Mouse (Mus musculus) neural tube, embryonic 11.5 days (tissue): ENCODE results near the gene Dntt. TPM values are rescaled to one million over a fixed set of nuclear protein-coding genes. Genes with fewer than 3 reads are reported as not detected.
A peak's percentile ranks its signal among the peaks of the same experiment; 100 is the strongest.

Experiments used
- ATAC-seq: fragments of 200-750 bp; cut with Nextera tagmentation; 2 replicates; pipeline ENCODE4 v1.8.0; 2017; ENCODE audit warnings: moderate number of reproducible peaks, mild to moderate bottlenecking, moderate TSS enrichment, moderate library complexity; ENCODE audit not compliant: insufficient read depth, low FRiP score, low TSS enrichment
- DNase-seq: peaks from one replicate; pipeline ENCODE4 v3.0.0-alpha.2; 2015; ENCODE audit warnings: low spot score
- H3K27ac ChIP-seq: fragments of 300-500 bp; sonication (generic); 2 replicates; pipeline ENCODE4 v1.5.1; 2014; ENCODE audit warnings: low read depth, mild to moderate bottlenecking, low read length
- H3K27me3 ChIP-seq: fragments of 300-500 bp; sonication (generic); 2 replicates; pipeline ENCODE4 v1.6.1; 2014; ENCODE audit warnings: mild to moderate bottlenecking, low read length, mixed read lengths; ENCODE audit not compliant: control insufficient read depth, insufficient read depth
- H3K36me3 ChIP-seq: fragments of 300-500 bp; sonication (generic); 2 replicates; pipeline ENCODE4 v1.6.1; 2014; ENCODE audit warnings: mild to moderate bottlenecking, low read length, moderate library complexity, mixed read lengths; ENCODE audit not compliant: control insufficient read depth, insufficient read depth
- H3K4me1 ChIP-seq: fragments of 300-500 bp; sonication (generic); 2 replicates; pipeline ENCODE4 v1.6.1; 2014; ENCODE audit warnings: low read length, mixed read lengths; ENCODE audit not compliant: control insufficient read depth, insufficient read depth
- H3K4me2 ChIP-seq: fragments of 300-500 bp; sonication (generic); 2 replicates; pipeline ENCODE4 v1.6.1; 2014; ENCODE audit warnings: low read depth, mild to moderate bottlenecking, moderate library complexity
- H3K4me3 ChIP-seq: fragments of 300-500 bp; sonication (generic); 2 replicates; pipeline ENCODE4 v1.5.1; 2014; ENCODE audit warnings: low read depth, low read length
- H3K9ac ChIP-seq: fragments of 300-500 bp; sonication (generic); 2 replicates; pipeline ENCODE4 v1.6.1; 2014; ENCODE audit warnings: mild to moderate bottlenecking, low read length
- H3K9me3 ChIP-seq: fragments of 300-500 bp; sonication (generic); 2 replicates; pipeline ENCODE4 v1.6.1; 2016; ENCODE audit warnings: low read length; ENCODE audit not compliant: control insufficient read depth
- WGBS: fragments of 180-500 bp; shearing (Covaris S2); extraction: QIAGEN DNeasy Blood & Tissue Kit; methylation state at CpG from one replicate; pipeline ENCODE4 v1.1.7; 2014; 5-methylcytosine and 5-hydroxymethylcytosine counted together
- polyA plus RNA-seq: library from polyadenylated mRNA; unstranded; fragments of >200 nt; fragmentation: Nextera tagmentation; extraction: Ambion mirVana; gene quantifications from 2 replicates; pipeline ENCODE4 v1.2.1, GENCODE M21; 2014

The Dntt gene
- polyA plus RNA-seq, 1 experiment from 2014 or later, result 0.17 TPM

GRCm38 (mm10) chr19:41006621-41007020, 22.5 kb upstream of the Dntt start:
- Histone ChIP-seq H3K9me3 (no peaks in the 10 kb centered on the region), H3K4me3 (no peak overlapping the region), H3K36me3 (no peaks in the 10 kb centered on the region), H3K4me2 (no peak overlapping the region), H3K9ac (no peak overlapping the region), H3K27me3 (no peaks in the 10 kb centered on the region), H3K4me1 (no peaks in the 10 kb centered on the region), H3K27ac (no peak overlapping the region)
- ATAC-seq (no peak), DNase-seq (no peak)
- 7% methylated on average over 4 of the region's 4 CpGs for WGBS

- Histone ChIP-seq H3K27me3 (no peaks in the 10 kb centered on the region), H3K36me3 (no peaks in the 10 kb centered on the region), H3K27ac (no peak overlapping the region), H3K9me3 (no peaks in the 10 kb centered on the region), H3K4me1 (no peaks in the 10 kb centered on the region), H3K4me3 (no peak overlapping the region), H3K4me2 (no peak overlapping the region), H3K9ac (no peak overlapping the region)
- ATAC-seq (no peak), DNase-seq (no peak)
- 25% methylated on average over 6 of the region's 6 CpGs for WGBS
These were observed 21.7 kb upstream of the Dntt start for GRCm38 (mm10) chr19:41007326-41007725.

- ATAC-seq (no peak), DNase-seq (no peak)
- no peak overlapping the region for H3K4me3 ChIP-seq
- no peaks in the 10 kb centered on the region for H3K36me3 ChIP-seq
- H3K4me2 ChIP-seq, result no peak overlapping the region
- 43% methylated on average over 4 of the region's 4 CpGs for WGBS
- H3K9me3 ChIP-seq, result no peaks in the 10 kb centered on the region
- H3K27me3 ChIP-seq, result no peaks in the 10 kb centered on the region
- H3K4me1 ChIP-seq, result no peaks in the 10 kb centered on the region
- no peak overlapping the region for H3K27ac ChIP-seq
- no peak overlapping the region for H3K9ac ChIP-seq
These were observed 21.3 kb upstream of the Dntt start for GRCm38 (mm10) chr19:41007733-41008132.

- Histone ChIP-seq H3K4me1 (no peaks in the 10 kb centered on the region), H3K27ac (no peak overlapping the region), H3K27me3 (no peaks in the 10 kb centered on the region), H3K36me3 (no peaks in the 10 kb centered on the region), H3K4me2 (no peak overlapping the region), H3K9ac (no peak overlapping the region), H3K4me3 (no peak overlapping the region), H3K9me3 (no peaks in the 10 kb centered on the region)
- ATAC-seq, result no peak
- no peak for DNase-seq
- 90% methylated on average over 5 of the region's 5 CpGs for WGBS
These were observed 20.2 kb upstream of the Dntt start for GRCm38 (mm10) chr19:41008674-41009395.

- no peaks in the 10 kb centered on the region for H3K9me3 ChIP-seq
- ATAC-seq, result no peak
- no peak overlapping the region for H3K27ac ChIP-seq
- no peak for DNase-seq
- H3K36me3 ChIP-seq, result no peaks in the 10 kb centered on the region
- WGBS, result 44% methylated on average over 5 of the region's 5 CpGs
- no peak overlapping the region for H3K4me2 ChIP-seq
- H3K4me1 ChIP-seq, result no peaks in the 10 kb centered on the region
- no peak overlapping the region for H3K9ac ChIP-seq
- no peaks in the 10 kb centered on the region for H3K27me3 ChIP-seq
- no peak overlapping the region for H3K4me3 ChIP-seq
These were observed 17.4 kb upstream of the Dntt start for GRCm38 (mm10) chr19:41011676-41012075.

DNA sequence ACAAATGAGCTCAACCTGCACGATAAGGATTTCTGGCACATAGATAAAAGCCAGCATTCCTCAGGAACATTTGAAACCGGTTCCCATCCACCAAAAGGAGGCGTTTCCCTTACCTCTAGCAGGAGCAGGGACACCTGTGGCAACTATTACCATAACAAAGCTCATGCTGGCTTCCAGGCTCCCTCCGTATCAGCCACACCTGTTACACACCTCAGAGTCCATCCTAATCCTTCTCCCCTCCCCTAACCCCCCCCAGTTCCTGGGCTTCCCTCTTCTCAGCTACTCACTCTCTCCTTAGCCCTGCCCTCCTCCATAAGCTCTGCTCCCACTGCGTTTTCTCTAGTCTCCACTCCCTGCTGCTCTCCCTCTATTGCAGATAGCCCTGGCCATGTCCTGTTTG, 15.5 kb upstream of the Dntt start:
- no peak overlapping the region for H3K27ac ChIP-seq
- no peak overlapping the region for H3K9ac ChIP-seq
- WGBS, result 13% methylated on average over 5 of the region's 5 CpGs
- no peaks in the 10 kb centered on the region for H3K9me3 ChIP-seq
- no peak overlapping the region for H3K4me3 ChIP-seq
- DNase-seq (no peak), ATAC-seq (no peak)
- no peaks in the 10 kb centered on the region for H3K27me3 ChIP-seq
- no peaks in the 10 kb centered on the region for H3K36me3 ChIP-seq
- H3K4me2 ChIP-seq, result no peak overlapping the region
- no peaks in the 10 kb centered on the region for H3K4me1 ChIP-seq

GRCm38 (mm10) chr19:41014003-41014402, 15.1 kb upstream of the Dntt start:
- ATAC-seq, result no peak
- no peaks in the 10 kb centered on the region for H3K9me3 ChIP-seq
- no peak for DNase-seq
- H3K4me3 ChIP-seq, result no peak overlapping the region
- 41% methylated on average over 9 of the region's 9 CpGs for WGBS
- H3K36me3 ChIP-seq, result no peaks in the 10 kb centered on the region
- H3K4me1 ChIP-seq, result no peaks in the 10 kb centered on the region
- H3K27me3 ChIP-seq, result no peaks in the 10 kb centered on the region
- H3K4me2 ChIP-seq, result no peak overlapping the region
- no peak overlapping the region for H3K27ac ChIP-seq
- no peak overlapping the region for H3K9ac ChIP-seq

DNA sequence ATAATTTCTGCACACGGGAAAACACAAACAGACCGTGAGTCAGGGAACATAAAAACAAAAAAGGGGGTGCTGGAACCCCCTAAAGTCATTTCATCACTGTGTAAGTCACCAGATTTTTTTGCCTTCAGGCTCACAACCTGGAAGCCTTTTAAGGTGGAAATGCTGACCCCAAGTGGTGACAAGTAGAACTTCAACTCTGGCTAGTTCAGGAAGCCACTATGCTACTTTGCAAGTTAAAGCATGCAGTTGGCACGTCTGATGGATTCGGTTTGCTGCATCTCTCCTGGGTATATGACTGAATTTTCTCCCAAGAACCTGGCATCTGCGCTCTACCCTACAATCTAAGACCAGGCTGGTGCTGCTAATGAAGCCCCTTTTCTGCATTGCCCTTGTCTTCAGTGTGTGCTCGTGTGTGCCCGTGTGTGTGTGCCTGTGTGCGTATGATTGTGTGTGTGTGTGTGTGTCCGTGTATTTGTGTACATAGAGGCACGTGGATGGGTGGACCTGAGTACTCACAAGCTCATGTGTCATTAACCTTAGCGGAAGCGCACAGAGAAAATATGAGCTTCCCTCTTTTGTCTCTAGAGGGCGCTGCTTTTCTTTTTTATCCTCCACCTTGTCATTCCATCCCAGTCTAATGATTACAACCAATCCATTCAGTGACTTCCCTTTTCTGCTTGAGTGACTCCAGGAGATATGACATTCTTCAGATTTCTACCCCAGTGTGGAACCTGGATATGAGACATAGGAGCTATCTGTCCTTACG, 12.9 kb upstream of the Dntt start:
- Histone ChIP-seq H3K27ac (no peak overlapping the region), H3K36me3 (no peaks in the 10 kb centered on the region), H3K27me3 (no peaks in the 10 kb centered on the region), H3K9me3 (no peaks in the 10 kb centered on the region), H3K4me1 (no peaks in the 10 kb centered on the region), H3K9ac (no peak overlapping the region), H3K4me3 (no peak overlapping the region), H3K4me2 (peak overlapping the region; percentile 39)
- DNase-seq (peak; percentile 53), ATAC-seq (peak; percentile 53)
- 16% methylated on average over 14 of the region's 14 CpGs for WGBS

DNA sequence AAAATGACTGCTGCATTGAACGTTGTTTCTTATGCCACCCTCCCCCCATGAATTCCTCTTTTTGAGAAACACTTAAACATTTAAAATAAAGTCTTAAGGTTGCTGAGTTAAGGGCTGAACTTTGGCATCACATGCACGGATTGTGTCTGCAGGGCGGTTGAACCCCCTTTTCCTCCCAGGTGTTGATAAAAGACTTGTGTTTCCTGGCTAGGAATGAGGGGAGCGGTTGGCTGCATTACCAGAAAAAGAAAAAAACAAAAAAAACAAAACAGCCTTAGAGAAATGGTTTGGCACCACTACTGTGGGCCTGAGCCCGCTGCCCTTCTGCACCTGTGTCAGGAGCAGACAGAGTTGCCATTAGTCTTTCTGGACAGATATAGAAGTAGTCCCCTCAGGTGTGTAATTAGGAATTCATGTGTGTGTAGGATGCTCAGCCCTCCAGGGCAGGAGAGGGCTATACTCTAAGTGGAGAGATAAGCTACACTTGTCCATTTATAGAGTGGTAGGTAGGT, 9.9 kb upstream of the Dntt start:
- Histone ChIP-seq H3K4me2 (no peak overlapping the region), H3K27me3 (no peaks in the 10 kb centered on the region), H3K27ac (no peak overlapping the region), H3K36me3 (no peaks in the 10 kb centered on the region), H3K4me3 (no peak overlapping the region), H3K9me3 (no peaks in the 10 kb centered on the region), H3K4me1 (no peaks in the 10 kb centered on the region), H3K9ac (no peak overlapping the region)
- DNase-seq (no peak), ATAC-seq (no peak)
- WGBS, result 82% methylated on average over 5 of the region's 5 CpGs
